Mouse (Mus musculus): ENCODE results near the gene Tnmd. TPM values are rescaled to one million over a fixed set of nuclear protein-coding genes. Genes with fewer than 3 reads are reported as not detected.

Gene Tnmd
- 0.25 and 0.56 TPM in 2 replicates for polyA plus RNA-seq (2015; fragmentation: Nextera tagmentation; extraction: Ambion mirVana)

DNA sequence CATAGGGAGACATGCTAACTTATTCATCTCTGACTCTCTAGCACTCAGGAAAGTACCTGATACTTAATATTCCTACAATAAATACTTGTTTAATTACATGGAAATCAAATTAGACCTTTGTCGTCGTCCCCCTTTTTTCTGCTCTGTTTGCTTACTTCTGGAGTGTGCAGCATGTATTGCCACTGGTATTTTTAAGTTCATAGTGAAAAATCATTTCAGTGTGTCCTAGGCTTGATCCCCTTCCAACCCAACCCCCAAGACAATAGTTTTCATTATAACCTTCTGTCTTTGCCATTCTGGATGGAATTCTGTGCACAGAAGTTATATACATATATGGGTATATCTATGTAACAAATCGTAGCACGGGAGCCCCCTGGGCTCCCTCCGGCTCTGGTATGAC is at the start of gene Tnmd:
Gene Tnmd (plus strand): TSS at position 301 of the 400 bp plus-strand sequence.
- ATAC-seq (ENCODE audit: extremely low read depth, insufficient number of reproducible peaks, low FRiP score, low TSS enrichment) = no peak
- H3K27ac ChIP-seq (replicated peaks) = no peak within 1 kb of the TSS
- H3K4me1 ChIP-seq = no peaks in the 10 kb centered on the region
- no peak within 1 kb of the TSS for H3K4me2 ChIP-seq
- H3K36me3 ChIP-seq = no peaks in the 10 kb centered on the region
- no peaks in the 10 kb centered on the region for H3K9me3 ChIP-seq
- WGBS = 73% methylated on average over 5 of the region's 5 CpGs
- no peaks in the 10 kb centered on the region for H3K27me3 ChIP-seq (replicated peaks)
- H3K9ac ChIP-seq = no peak within 1 kb of the TSS
- no peak within 1 kb of the TSS for H3K4me3 ChIP-seq

- ATAC-seq (ENCODE audit: extremely low read depth, insufficient number of reproducible peaks, low FRiP score, low TSS enrichment) = no peak
Observed at GRCm38 (mm10) chrX:133853637-133854036, 2.9 kb downstream of the Tnmd start.

DNA sequence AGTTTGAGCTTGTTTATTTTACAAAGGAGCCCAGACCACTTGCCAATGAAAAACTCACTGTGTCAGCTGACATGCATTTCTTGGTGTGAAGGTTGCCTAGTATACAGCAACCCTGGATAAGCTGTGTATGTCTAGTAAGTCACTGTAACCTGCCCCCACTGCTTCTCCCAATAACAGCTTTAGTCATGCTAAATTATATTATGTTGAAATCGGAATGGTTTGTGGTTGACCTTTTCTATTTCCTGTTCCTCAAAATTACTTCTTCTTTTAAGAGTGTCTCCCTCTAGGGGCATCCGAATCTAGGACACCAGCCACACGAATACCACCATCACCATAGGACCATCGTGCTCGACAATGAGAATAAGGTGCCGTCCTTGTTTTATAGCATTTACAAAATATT is 19.0 kb downstream of the Tnmd start:
- Histone ChIP-seq H3K4me3 (no peak overlapping the region), H3K9me3 (no peaks in the 10 kb centered on the region), H3K27ac (replicated peaks) (no peak overlapping the region), H3K36me3 (no peaks in the 10 kb centered on the region), H3K4me1 (no peaks in the 10 kb centered on the region), H3K27me3 (replicated peaks) (no peaks in the 10 kb centered on the region), H3K9ac (no peak overlapping the region), H3K4me2 (no peak overlapping the region)
- no peak for ATAC-seq (ENCODE audit: extremely low read depth, insufficient number of reproducible peaks, low FRiP score, low TSS enrichment)
- 73% methylated on average over 6 of the region's 6 CpGs for WGBS

More at GRCm38 (mm10) chrX:133853637-133854036, 2.9 kb downstream of the Tnmd start:
- Histone ChIP-seq H3K9ac (no peak overlapping the region), H3K27ac (replicated peaks) (no peak overlapping the region), H3K36me3 (no peaks in the 10 kb centered on the region), H3K4me3 (no peak overlapping the region), H3K9me3 (no peaks in the 10 kb centered on the region), H3K4me1 (no peaks in the 10 kb centered on the region), H3K27me3 (replicated peaks) (0 out of 2 replicates have a peak, but pooled peaks cover 2% of the 10 kb centered on the region), H3K4me2 (no peak overlapping the region)
- 92% methylated on average over 4 of the region's 4 CpGs for WGBS

DNA sequence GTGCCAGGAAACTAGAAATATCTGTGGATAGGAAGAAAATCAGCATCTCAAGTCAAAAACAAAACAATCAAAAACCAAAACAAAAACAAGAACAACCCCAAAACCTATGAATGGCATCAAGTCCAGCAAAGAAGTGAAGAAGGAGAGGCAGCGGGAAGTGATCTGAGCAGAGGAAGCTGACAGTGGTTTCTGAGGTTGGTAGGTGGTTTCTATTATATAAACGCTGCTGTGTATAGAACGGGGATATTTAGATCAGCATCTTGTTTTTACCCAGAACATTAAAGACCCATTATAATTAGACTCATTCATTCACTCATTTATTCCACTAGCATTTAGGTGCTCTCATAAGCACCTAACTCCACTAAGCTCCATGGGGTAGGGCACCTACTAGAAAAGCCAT is 36.5 kb downstream of the Tnmd start:
- WGBS = 80% methylated on average over 3 of the region's 3 CpGs
- no peaks in the 10 kb centered on the region for H3K9me3 ChIP-seq
- no peak overlapping the region for H3K27ac ChIP-seq (replicated peaks)
- no peak overlapping the region for H3K4me3 ChIP-seq
- H3K9ac ChIP-seq = no peak overlapping the region
- H3K27me3 ChIP-seq (replicated peaks) = no peaks in the 10 kb centered on the region
- H3K4me2 ChIP-seq = no peak overlapping the region
- ATAC-seq (ENCODE audit: extremely low read depth, insufficient number of reproducible peaks, low FRiP score, low TSS enrichment) = no peak
- no peaks in the 10 kb centered on the region for H3K4me1 ChIP-seq
- peaks cover 20% of the 10 kb centered on the region for H3K36me3 ChIP-seq

- H3K4me1 ChIP-seq = no peaks in the 10 kb centered on the region
- no peaks in the 10 kb centered on the region for H3K9me3 ChIP-seq
- H3K36me3 ChIP-seq = peaks cover 26% of the 10 kb centered on the region
- no peak for ATAC-seq (ENCODE audit: extremely low read depth, insufficient number of reproducible peaks, low FRiP score, low TSS enrichment)
- no peaks in the 10 kb centered on the region for H3K27me3 ChIP-seq (replicated peaks)
- H3K4me2 ChIP-seq = no peak overlapping the region
- H3K9ac ChIP-seq = no peak overlapping the region
- no peak overlapping the region for H3K4me3 ChIP-seq
- no peak overlapping the region for H3K27ac ChIP-seq (replicated peaks)
- 86% methylated on average over 5 of the region's 5 CpGs for WGBS
Observed at GRCm38 (mm10) chrX:133888111-133888510, 37.3 kb downstream of the Tnmd start.

DNA sequence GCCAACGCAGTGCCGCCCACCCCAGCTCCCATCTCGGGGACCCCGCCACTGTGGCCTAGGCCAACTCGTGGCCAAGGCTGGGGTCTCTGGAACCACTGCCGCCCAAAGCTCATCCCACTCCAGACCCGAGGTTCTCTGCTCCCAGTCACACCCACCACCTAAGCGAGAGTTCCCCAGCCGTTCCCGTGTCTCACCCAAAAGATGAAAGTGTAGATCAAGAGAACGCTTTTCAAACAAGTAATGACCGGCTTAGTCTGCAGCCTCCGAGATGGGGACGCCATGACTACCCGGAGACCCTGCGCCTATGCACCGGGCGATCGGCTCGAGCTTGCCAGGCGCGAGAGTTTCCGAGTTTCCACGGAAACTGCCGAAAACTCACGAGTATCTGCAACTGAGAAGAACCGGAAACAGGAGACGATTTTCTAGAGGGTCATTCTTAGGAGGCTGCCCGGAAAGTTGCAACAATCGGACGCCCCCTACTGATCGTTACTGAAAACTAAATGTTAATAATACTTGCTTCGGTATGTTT is 47.3 kb downstream of the Tnmd start, which contains the start of gene Tspan6:
Gene Tspan6 (minus strand): TSS at position 416 of the 529 bp plus-strand sequence.
- H3K4me1 ChIP-seq = no peaks in the 10 kb centered on the region
- H3K9ac ChIP-seq = peak within 1 kb of the TSS; percentile 86
- peak within 1 kb of the TSS; percentile 48 for H3K27ac ChIP-seq (replicated peaks)
- no peaks in the 10 kb centered on the region for H3K9me3 ChIP-seq
- no peaks in the 10 kb centered on the region for H3K27me3 ChIP-seq (replicated peaks)
- H3K4me3 ChIP-seq = peak within 1 kb of the TSS; percentile 64
- peak; percentile 37; the same call in 1 of the 2 replicates for ATAC-seq (ENCODE audit: extremely low read depth, insufficient number of reproducible peaks, low FRiP score, low TSS enrichment)
- WGBS = 19% methylated on average over 33 of the region's 33 CpGs
- peak within 1 kb of the TSS; percentile 67 for H3K4me2 ChIP-seq
- H3K36me3 ChIP-seq = peaks cover 14% of the 10 kb centered on the region

GRCm38 (mm10) chrX:133908261-133908660 is 57.5 kb downstream of the Tnmd start, which contains the start of gene Srpx2:
Gene Srpx2, plus strand, starts transcription at chrX:133908426.
- Histone ChIP-seq H3K4me2 (peak within 1 kb of the TSS; percentile 30), H3K36me3 (no peaks in the 10 kb centered on the region), H3K27me3 (replicated peaks) (no peaks in the 10 kb centered on the region), H3K9me3 (no peaks in the 10 kb centered on the region), H3K4me1 (peaks cover 16% of the 10 kb centered on the region), H3K9ac (0 out of 2 replicates have a peak within 1 kb of the TSS, but pooled peaks have one; percentile 14), H3K27ac (replicated peaks) (peak within 1 kb of the TSS; percentile 8; the same call in 1 of the 2 replicates), H3K4me3 (peak within 1 kb of the TSS; percentile 9; the same call in 1 of the 2 replicates)
- 12% methylated on average over 3 of the region's 3 CpGs for WGBS
- ATAC-seq (ENCODE audit: extremely low read depth, insufficient number of reproducible peaks, low FRiP score, low TSS enrichment) = no peak

GRCm38 (mm10) chrX:133911397-133912103 is 60.8 kb downstream of the Tnmd start:
- ATAC-seq (ENCODE audit: extremely low read depth, insufficient number of reproducible peaks, low FRiP score, low TSS enrichment) = no peak
- Histone ChIP-seq H3K9me3 (no peaks in the 10 kb centered on the region), H3K4me3 (no peak overlapping the region), H3K4me1 (peaks cover 29% of the 10 kb centered on the region), H3K9ac (peak overlapping the region; percentile 33; the same call in 1 of the 2 replicates), H3K27ac (replicated peaks) (peak overlapping the region; percentile 58), H3K4me2 (peak overlapping the region; percentile 7; the same call in 1 of the 2 replicates), H3K36me3 (no peaks in the 10 kb centered on the region), H3K27me3 (replicated peaks) (no peaks in the 10 kb centered on the region)
- 17% methylated on average over 10 of the region's 10 CpGs for whole genome bisulfite sequencing

GRCm38 (mm10) chrX:133913006-133913405 is 62.2 kb downstream of the Tnmd start:
- Histone ChIP-seq H3K9me3 (no peaks in the 10 kb centered on the region), H3K27ac (replicated peaks) (no peak overlapping the region), H3K4me2 (no peak overlapping the region), H3K4me1 (peaks cover 29% of the 10 kb centered on the region), H3K36me3 (no peaks in the 10 kb centered on the region), H3K4me3 (no peak overlapping the region), H3K9ac (no peak overlapping the region), H3K27me3 (replicated peaks) (no peaks in the 10 kb centered on the region)
- 86% methylated on average over 3 of the region's 3 CpGs for WGBS
- no peak for ATAC-seq (ENCODE audit: extremely low read depth, insufficient number of reproducible peaks, low FRiP score, low TSS enrichment)

- WGBS = 16% methylated on average over 7 of the region's 7 CpGs
- Histone ChIP-seq H3K4me3 (no peak overlapping the region), H3K4me1 (peaks cover 26% of the 10 kb centered on the region), H3K9me3 (no peaks in the 10 kb centered on the region), H3K4me2 (no peak overlapping the region), H3K27ac (replicated peaks) (peak overlapping the region; percentile 76), H3K9ac (no peak overlapping the region), H3K36me3 (no peaks in the 10 kb centered on the region), H3K27me3 (replicated peaks) (no peaks in the 10 kb centered on the region)
- ATAC-seq (ENCODE audit: extremely low read depth, insufficient number of reproducible peaks, low FRiP score, low TSS enrichment) = no peak; the same call in 1 of the 2 replicates
Observed at GRCm38 (mm10) chrX:133914219-133914618, 63.4 kb downstream of the Tnmd start.
